Mouse (Mus musculus): ENCODE results near the gene Zc3h12a. TPM values are rescaled to one million over a fixed set of nuclear protein-coding genes. Genes with fewer than 3 reads are reported as not detected.

Zc3h12a gene
- polyA plus RNA-seq, 1 experiment from 2014 or later, result 0.09 TPM

DNA sequence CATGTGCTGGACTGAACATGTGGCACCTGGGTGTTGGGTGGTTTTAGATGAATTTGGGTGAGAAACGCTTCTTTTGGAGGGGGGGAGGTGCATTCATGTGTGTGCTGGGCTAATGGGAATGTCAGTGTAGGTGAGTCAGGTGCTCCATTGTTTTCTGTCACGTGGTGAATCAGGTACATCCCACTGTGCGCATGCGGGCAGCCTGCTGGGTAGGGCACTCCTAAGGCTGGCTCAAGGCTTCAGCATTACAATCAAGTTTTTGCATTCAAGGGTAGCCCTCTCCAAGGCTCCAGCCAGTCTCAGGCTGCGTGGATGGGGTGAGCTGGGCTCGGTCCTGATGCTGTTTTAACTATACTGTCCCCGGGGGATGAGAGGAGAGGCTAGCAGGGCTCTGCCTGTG is 35.1 kb upstream of the Zc3h12a start:
- WGBS, result 61% methylated on average over 7 of the region's 7 CpGs
- H3K4me3 ChIP-seq (replicated peaks; ENCODE audit: low read length), result no peak overlapping the region
- no peaks in the 10 kb centered on the region for H3K27me3 ChIP-seq (ENCODE audit: control insufficient read depth, insufficient read depth, low read length)
- DNase-seq (ENCODE audit: low spot score), result no peak
- no peak for ATAC-seq (ENCODE audit: low FRiP score)
- H3K9me3 ChIP-seq (ENCODE audit: control insufficient read depth, low read length), result no peaks in the 10 kb centered on the region
- no peaks in the 10 kb centered on the region for H3K36me3 ChIP-seq (replicated peaks; ENCODE audit: control insufficient read depth, insufficient read depth)
- H3K4me1 ChIP-seq (replicated peaks; ENCODE audit: control insufficient read depth, insufficient read depth, low read length), result peaks cover 7% of the 10 kb centered on the region; the same call in 1 of the 2 replicates
- no peak overlapping the region for H3K4me2 ChIP-seq (replicated peaks)
- H3K9ac ChIP-seq, result no peak overlapping the region
- no peak overlapping the region for H3K27ac ChIP-seq

GRCm38 (mm10) chr4:125161392-125161791 is 33.8 kb upstream of the Zc3h12a start:
- ATAC-seq (ENCODE audit: low FRiP score), result no peak
- no peak overlapping the region for H3K27ac ChIP-seq
- 42% methylated on average over 8 of the region's 8 CpGs for WGBS
- H3K4me3 ChIP-seq (replicated peaks; ENCODE audit: low read length), result no peak overlapping the region
- H3K36me3 ChIP-seq (replicated peaks; ENCODE audit: control insufficient read depth, insufficient read depth), result no peaks in the 10 kb centered on the region
- no peaks in the 10 kb centered on the region for H3K9me3 ChIP-seq (ENCODE audit: control insufficient read depth, low read length)
- no peak overlapping the region for H3K4me2 ChIP-seq (replicated peaks)
- peaks cover 7% of the 10 kb centered on the region; the same call in 1 of the 2 replicates for H3K4me1 ChIP-seq (replicated peaks; ENCODE audit: control insufficient read depth, insufficient read depth, low read length)
- H3K9ac ChIP-seq, result no peak overlapping the region
- no peaks in the 10 kb centered on the region; the same call in 1 of the 2 replicates for H3K27me3 ChIP-seq (ENCODE audit: control insufficient read depth, insufficient read depth, low read length)
- no peak for DNase-seq (ENCODE audit: low spot score)

- no peak for DNase-seq (ENCODE audit: low spot score)
- Histone ChIP-seq H3K9me3 (ENCODE audit: control insufficient read depth, low read length) (no peaks in the 10 kb centered on the region), H3K9ac (0 out of 2 replicates have a peak overlapping the region, but pooled peaks have one; percentile 24), H3K4me3 (replicated peaks; ENCODE audit: low read length) (no peak overlapping the region), H3K4me1 (replicated peaks; ENCODE audit: control insufficient read depth, insufficient read depth, low read length) (peaks cover 7% of the 10 kb centered on the region; the same call in 1 of the 2 replicates), H3K27ac (no peak overlapping the region), H3K36me3 (replicated peaks; ENCODE audit: control insufficient read depth, insufficient read depth) (no peaks in the 10 kb centered on the region), H3K4me2 (replicated peaks) (no peak overlapping the region), H3K27me3 (ENCODE audit: control insufficient read depth, insufficient read depth, low read length) (no peaks in the 10 kb centered on the region; the same call in 1 of the 2 replicates)
- 75% methylated on average over 10 of the region's 10 CpGs for WGBS
- no peak for ATAC-seq (ENCODE audit: low FRiP score)
These were observed 33.3 kb upstream of the Zc3h12a start for GRCm38 (mm10) chr4:125160951-125161331.

DNA sequence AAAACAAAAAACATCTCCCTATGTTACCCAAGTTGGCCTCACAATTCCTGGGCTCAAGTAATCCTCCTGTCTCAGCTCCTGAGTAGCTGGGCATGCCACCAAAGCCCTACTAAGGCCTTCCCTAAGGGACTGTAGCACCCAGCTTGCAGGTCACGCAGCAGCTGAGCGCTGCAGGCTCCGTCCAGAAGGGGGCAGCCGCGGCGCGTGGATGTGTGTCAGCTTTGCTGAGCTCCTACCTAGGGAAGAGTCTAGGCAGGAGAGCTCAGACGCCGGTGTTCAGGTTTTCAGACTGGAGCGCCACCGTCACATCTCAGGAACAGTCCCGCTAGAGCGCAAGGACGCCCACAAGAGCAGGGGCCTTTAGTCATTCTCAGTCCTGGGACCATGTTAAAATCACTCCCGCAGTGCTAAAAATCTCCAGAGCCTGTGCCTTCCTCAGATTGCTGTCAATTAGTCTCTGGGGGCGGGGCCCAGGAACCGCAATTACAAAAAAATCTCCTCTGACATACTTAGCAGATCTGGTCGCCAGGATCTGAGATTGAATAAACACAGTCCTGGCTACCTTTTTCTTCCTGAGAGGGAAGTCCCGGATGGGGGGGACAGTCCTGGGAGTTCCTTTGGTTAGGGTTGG is 32.8 kb upstream of the Zc3h12a start:
- peak; percentile 78 for ATAC-seq (ENCODE audit: low FRiP score)
- H3K27me3 ChIP-seq (ENCODE audit: control insufficient read depth, insufficient read depth, low read length), result no peaks in the 10 kb centered on the region; the same call in 1 of the 2 replicates
- no peak overlapping the region for H3K4me3 ChIP-seq (replicated peaks; ENCODE audit: low read length)
- peak overlapping the region; percentile 34; the same call in 1 of the 2 replicates for H3K4me2 ChIP-seq (replicated peaks)
- H3K9me3 ChIP-seq (ENCODE audit: control insufficient read depth, low read length), result no peaks in the 10 kb centered on the region
- no peak overlapping the region for H3K27ac ChIP-seq
- 8% methylated on average over 19 of the region's 19 CpGs for WGBS
- H3K36me3 ChIP-seq (replicated peaks; ENCODE audit: control insufficient read depth, insufficient read depth), result no peaks in the 10 kb centered on the region
- H3K9ac ChIP-seq, result 0 out of 2 replicates have a peak overlapping the region, but pooled peaks have one; percentile 24
- DNase-seq (ENCODE audit: low spot score), result peak; percentile 95
- H3K4me1 ChIP-seq (replicated peaks; ENCODE audit: control insufficient read depth, insufficient read depth, low read length), result peaks cover 7% of the 10 kb centered on the region; the same call in 1 of the 2 replicates

DNA sequence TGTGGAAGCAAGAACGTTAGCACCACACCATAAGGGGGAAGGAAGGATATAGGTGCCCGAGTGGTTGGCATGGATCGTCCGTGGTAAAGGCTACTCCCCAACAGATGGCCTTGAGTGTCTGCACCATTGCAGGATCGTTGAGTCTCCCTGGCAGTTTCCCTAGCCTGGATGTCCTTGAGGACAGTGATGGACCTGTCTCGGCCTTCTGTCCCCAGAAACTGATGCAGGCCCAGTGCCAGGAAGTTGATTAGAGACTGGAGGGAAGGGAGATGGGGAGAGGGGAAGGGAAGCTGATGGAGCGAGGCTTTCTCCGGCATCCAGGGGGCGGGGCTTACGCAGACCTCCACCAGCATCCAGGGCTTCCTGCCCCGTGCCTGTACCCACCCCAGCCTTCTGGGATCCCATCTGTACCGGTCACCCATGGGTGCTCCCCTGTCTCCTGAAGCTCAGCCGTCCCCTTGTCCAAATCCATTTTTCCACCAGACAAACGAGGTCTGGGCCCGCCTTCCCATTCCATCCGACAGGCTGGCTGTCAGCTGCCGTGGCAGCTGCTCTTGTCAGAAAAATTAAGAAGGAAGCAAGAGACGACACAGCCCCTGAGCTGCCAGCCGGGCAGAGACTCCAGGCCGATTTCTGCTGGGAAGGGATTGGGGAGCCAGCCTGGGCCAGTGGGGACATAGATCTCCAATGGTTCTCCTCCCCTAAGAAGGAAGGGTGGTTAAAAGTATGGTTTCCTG is 31.1 kb upstream of the Zc3h12a start:
- H3K4me3 ChIP-seq (replicated peaks; ENCODE audit: low read length), result no peak overlapping the region
- no peak overlapping the region for H3K4me2 ChIP-seq (replicated peaks)
- no peak overlapping the region for H3K27ac ChIP-seq
- no peaks in the 10 kb centered on the region for H3K9me3 ChIP-seq (ENCODE audit: control insufficient read depth, low read length)
- no peak for ATAC-seq (ENCODE audit: low FRiP score)
- peaks cover 7% of the 10 kb centered on the region; the same call in 1 of the 2 replicates for H3K4me1 ChIP-seq (replicated peaks; ENCODE audit: control insufficient read depth, insufficient read depth, low read length)
- H3K9ac ChIP-seq, result no peak overlapping the region
- 47% methylated on average over 20 of the region's 20 CpGs for WGBS
- no peaks in the 10 kb centered on the region for H3K36me3 ChIP-seq (replicated peaks; ENCODE audit: control insufficient read depth, insufficient read depth)
- DNase-seq (ENCODE audit: low spot score), result no peak
- H3K27me3 ChIP-seq (ENCODE audit: control insufficient read depth, insufficient read depth, low read length), result no peaks in the 10 kb centered on the region; the same call in 1 of the 2 replicates

- 87% methylated on average over 2 of the region's 2 CpGs for whole genome bisulfite sequencing
- H3K27me3 ChIP-seq (ENCODE audit: control insufficient read depth, insufficient read depth, low read length), result no peaks in the 10 kb centered on the region; the same call in 1 of the 2 replicates
- H3K27ac ChIP-seq, result no peak overlapping the region
These were observed 30.4 kb upstream of the Zc3h12a start for GRCm38 (mm10) chr4:125158081-125158480.

DNA sequence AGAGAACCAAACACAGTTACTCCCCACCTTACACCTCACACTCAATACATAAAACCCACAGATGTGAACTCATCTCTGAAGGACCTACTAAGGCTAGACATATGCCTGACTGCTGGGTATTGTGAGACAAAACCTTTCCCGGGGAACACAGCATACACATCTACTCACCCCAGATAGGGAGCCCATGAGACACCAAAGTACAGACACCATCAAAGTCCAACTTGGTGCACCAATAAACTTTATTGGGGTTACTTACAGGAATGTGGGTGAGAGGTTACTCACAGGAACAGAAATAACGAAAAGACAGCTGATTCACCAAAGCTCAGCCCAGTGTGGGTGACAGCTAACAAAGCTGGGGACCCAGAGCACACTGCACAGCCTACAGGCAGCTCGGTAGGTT is 29.7 kb upstream of the Zc3h12a start:
- Histone ChIP-seq H3K36me3 (replicated peaks; ENCODE audit: control insufficient read depth, insufficient read depth) (no peaks in the 10 kb centered on the region), H3K4me2 (replicated peaks) (no peak overlapping the region), H3K27ac (no peak overlapping the region), H3K4me3 (replicated peaks; ENCODE audit: low read length) (no peak overlapping the region), H3K9me3 (ENCODE audit: control insufficient read depth, low read length) (no peaks in the 10 kb centered on the region), H3K9ac (no peak overlapping the region), H3K27me3 (ENCODE audit: control insufficient read depth, insufficient read depth, low read length) (no peaks in the 10 kb centered on the region; the same call in 1 of the 2 replicates), H3K4me1 (replicated peaks; ENCODE audit: control insufficient read depth, insufficient read depth, low read length) (peaks cover 7% of the 10 kb centered on the region; the same call in 1 of the 2 replicates)
- 85% methylated on average over 3 of the region's 3 CpGs for WGBS
- DNase-seq (ENCODE audit: low spot score) (no peak), ATAC-seq (ENCODE audit: low FRiP score) (no peak)

More at GRCm38 (mm10) chr4:125158081-125158480, 30.4 kb upstream of the Zc3h12a start:
- Histone ChIP-seq H3K4me2 (replicated peaks) (no peak overlapping the region), H3K4me1 (replicated peaks; ENCODE audit: control insufficient read depth, insufficient read depth, low read length) (peaks cover 7% of the 10 kb centered on the region; the same call in 1 of the 2 replicates), H3K4me3 (replicated peaks; ENCODE audit: low read length) (no peak overlapping the region), H3K9ac (no peak overlapping the region), H3K9me3 (ENCODE audit: control insufficient read depth, low read length) (no peaks in the 10 kb centered on the region), H3K36me3 (replicated peaks; ENCODE audit: control insufficient read depth, insufficient read depth) (no peaks in the 10 kb centered on the region)
- no peak for DNase-seq (ENCODE audit: low spot score)
- ATAC-seq (ENCODE audit: low FRiP score), result no peak

- Histone ChIP-seq H3K9ac (no peak overlapping the region), H3K9me3 (ENCODE audit: control insufficient read depth, low read length) (no peaks in the 10 kb centered on the region), H3K27me3 (ENCODE audit: control insufficient read depth, insufficient read depth, low read length) (no peaks in the 10 kb centered on the region; the same call in 1 of the 2 replicates), H3K36me3 (replicated peaks; ENCODE audit: control insufficient read depth, insufficient read depth) (no peaks in the 10 kb centered on the region), H3K4me2 (replicated peaks) (no peak overlapping the region), H3K4me3 (replicated peaks; ENCODE audit: low read length) (no peak overlapping the region), H3K4me1 (replicated peaks; ENCODE audit: control insufficient read depth, insufficient read depth, low read length) (peaks cover 2% of the 10 kb centered on the region; the same call in 1 of the 2 replicates), H3K27ac (no peak overlapping the region)
- DNase-seq (ENCODE audit: low spot score), result no peak
- no peak for ATAC-seq (ENCODE audit: low FRiP score)
- WGBS, result 89% methylated on average over 5 of the region's 5 CpGs
These were observed 28.0 kb upstream of the Zc3h12a start for GRCm38 (mm10) chr4:125155646-125156045.

GRCm38 (mm10) chr4:125153659-125154241 is 26.1 kb upstream of the Zc3h12a start:
- ATAC-seq (ENCODE audit: low FRiP score), result no peak
- Histone ChIP-seq H3K9ac (no peak overlapping the region), H3K9me3 (ENCODE audit: control insufficient read depth, low read length) (no peaks in the 10 kb centered on the region), H3K4me3 (replicated peaks; ENCODE audit: low read length) (no peak overlapping the region), H3K27me3 (ENCODE audit: control insufficient read depth, insufficient read depth, low read length) (no peaks in the 10 kb centered on the region; the same call in 1 of the 2 replicates), H3K36me3 (replicated peaks; ENCODE audit: control insufficient read depth, insufficient read depth) (no peaks in the 10 kb centered on the region), H3K4me2 (replicated peaks) (no peak overlapping the region), H3K27ac (no peak overlapping the region), H3K4me1 (replicated peaks; ENCODE audit: control insufficient read depth, insufficient read depth, low read length) (no peaks in the 10 kb centered on the region)
- DNase-seq (ENCODE audit: low spot score), result no peak
- WGBS, result 56% methylated on average over 4 of the region's 4 CpGs
